In genomic region chr16:44188766-44189165, GRCm38 (mm10) we compare ENCODE assay signal across 1 mouse cellular context.
TF ChIP-seq lines count a peak whose summit lies in the region.

No protein-coding gene starts in this region.

TF ChIP-seq in MEL, 35 proteins besides CTCF, POLR2A, EP300 and RAD21:
- TF ChIP-seq HCFC1 (IDR thresholded peaks at IDR 0.05; ENCODE audit: low read depth, low read length) (no peak), GABPA (IDR thresholded peaks at IDR 0.05; ENCODE audit: low read depth, low read length) (no peak), ZC3H11A (IDR thresholded peaks at IDR 0.05; ENCODE audit: low read depth, low read length) (no peak), MEF2A (IDR thresholded peaks at IDR 0.05; ENCODE audit: extremely low read depth, insufficient replicate concordance, low read depth, low read length, poor library complexity, severe bottlenecking) (no peak), MYB (IDR thresholded peaks at IDR 0.05; ENCODE audit: low read depth, low read length) (no peak), TAL1 (IDR thresholded peaks at IDR 0.05; ENCODE audit: low read length) (no peak), MXI1 (IDR thresholded peaks at IDR 0.05; ENCODE audit: low read depth, low read length) (no peak), TCF12 (IDR thresholded peaks at IDR 0.05; ENCODE audit: low read depth, low read length) (no peak)
